Mouse (Mus musculus) CH12.LX (cell line): ENCODE data around the gene Nr2e1. TPM values are rescaled to one million over a fixed set of nuclear protein-coding genes. Genes with fewer than 3 reads are reported as not detected.

Source experiments
- DNase-seq: peaks from one replicate; pipeline ENCODE4 v3.0.0-alpha.2; 2013; ENCODE audit errors: extremely low read depth
- H3K27ac ChIP-seq: 2 replicates; pipeline ENCODE4 v1.5.1; 2012; ENCODE audit warnings: low read depth, mild to moderate bottlenecking, control low read depth, moderate library complexity; ENCODE audit not compliant: insufficient read depth
- H3K27me3 ChIP-seq: replicated peaks from 2 replicates; pipeline ENCODE3; 2012; ENCODE audit warnings: inconsistent platforms
- H3K36me3 ChIP-seq, 2 experiments: replicated peaks in 1 of 2; 2 replicates each; pipeline versions ENCODE3 to v1.6.1; 2012; ENCODE audit warnings: inconsistent platforms in 1 of 2, low read length in 1 of 2, mild to moderate bottlenecking in 1 of 2, mixed read lengths in 1 of 2, moderate library complexity in 1 of 2; ENCODE audit not compliant: control insufficient read depth in 1 of 2, insufficient read depth in 1 of 2
- H3K4me1 ChIP-seq, 2 experiments: 2 replicates each; pipeline ENCODE4 v1.6.1; 2012; ENCODE audit warnings: inconsistent platforms in 1 of 2, moderate library complexity in 1 of 2; ENCODE audit not compliant: insufficient read depth in 2 of 2, control insufficient read depth in 1 of 2
- H3K4me2 ChIP-seq: 2 replicates; pipeline ENCODE4 v1.6.1; 2012; ENCODE audit warnings: low read depth, mild to moderate bottlenecking, control low read depth; ENCODE audit not compliant: poor library complexity, insufficient read depth, severe bottlenecking
- H3K4me3 ChIP-seq, 3 experiments: fragments of 150-350 bp in 1 of 3; sonication (generic) in 1 of 3; replicated peaks in 1 of 3; 2 replicates each; pipeline versions ENCODE3 to v1.5.1; 2011 to 2012; ENCODE audit warnings: low read depth in 2 of 3, low read length in 2 of 3, mild to moderate bottlenecking in 2 of 3, moderate library complexity in 2 of 3, control low read depth in 1 of 3, improper control_type of control experiment in 1 of 3, inconsistent platforms in 1 of 3, mixed read lengths in 1 of 3; ENCODE audit not compliant: poor library complexity in 1 of 3
- H3K79me2 ChIP-seq: replicated peaks from 2 replicates; pipeline ENCODE4 v1.6.1; 2012; ENCODE audit warnings: mild to moderate bottlenecking, moderate library complexity; ENCODE audit not compliant: control insufficient read depth, poor library complexity, insufficient read depth, severe bottlenecking; ENCODE audit errors: extremely low read depth
- H3K9ac ChIP-seq: 2 replicates; pipeline ENCODE4 v1.6.1; 2012; ENCODE audit warnings: low read depth, mild to moderate bottlenecking, control low read depth, moderate library complexity; ENCODE audit not compliant: insufficient read depth
- H3K9me3 ChIP-seq: replicated peaks from 2 replicates; pipeline ENCODE3; 2012; ENCODE audit warnings: low read length, inconsistent platforms, mixed read lengths
- CHD1 ChIP-seq: IDR thresholded peaks from 2 replicates; pipeline ENCODE4 v1.6.1; 2012; ENCODE audit warnings: low read depth, low read length, improper control_type of control experiment, inconsistent platforms
- CTCF ChIP-seq, 2 experiments: IDR thresholded peaks in 1 of 2; conservative IDR thresholded peaks in 1 of 2; 2 replicates each; pipeline ENCODE4 v1.5.1; 2011 to 2012; ENCODE audit warnings: low read depth in 2 of 2, low read length in 2 of 2, improper control_type of control experiment in 1 of 2, inconsistent platforms in 1 of 2, mild to moderate bottlenecking in 1 of 2, moderate library complexity in 1 of 2
- E2F4 ChIP-seq: IDR thresholded peaks from 2 replicates; pipeline ENCODE4 v1.6.1; 2011; ENCODE audit warnings: low read depth, low read length, improper control_type of control experiment; ENCODE audit not compliant: insufficient replicate concordance
- ELF1 ChIP-seq: IDR thresholded peaks from 2 replicates; pipeline ENCODE4 v1.6.1; 2014; ENCODE audit warnings: low read depth, mild to moderate bottlenecking, inconsistent platforms, low read length, improper control_type of control experiment
- GABPA ChIP-seq: IDR thresholded peaks from 2 replicates; pipeline ENCODE4 v1.6.1; 2012; ENCODE audit warnings: low read depth, low read length, improper control_type of control experiment, inconsistent platforms; ENCODE audit not compliant: insufficient replicate concordance
- IRF4 ChIP-seq: IDR thresholded peaks from 2 replicates; pipeline ENCODE4 v1.6.1; 2014; ENCODE audit warnings: low read depth, mild to moderate bottlenecking, inconsistent platforms, low read length, improper control_type of control experiment
- KAT2A ChIP-seq: IDR thresholded peaks from 2 replicates; pipeline ENCODE4 v1.6.1; 2012; ENCODE audit warnings: low read length, improper control_type of control experiment, inconsistent platforms; ENCODE audit not compliant: insufficient replicate concordance
- MAFK ChIP-seq: IDR thresholded peaks from 2 replicates; pipeline ENCODE4 v1.6.1; 2011; ENCODE audit warnings: low read length, improper control_type of control experiment; ENCODE audit not compliant: insufficient replicate concordance
- MAZ ChIP-seq: IDR thresholded peaks from 2 replicates; pipeline ENCODE4 v1.6.1; 2012; ENCODE audit warnings: low read depth, mild to moderate bottlenecking, inconsistent platforms, low read length, improper control_type of control experiment, moderate library complexity
- MXI1 ChIP-seq: IDR thresholded peaks from 2 replicates; pipeline ENCODE4 v1.6.1; 2011; ENCODE audit warnings: mild to moderate bottlenecking, low read depth, low read length, improper control_type of control experiment
- MYC ChIP-seq: IDR thresholded peaks from 2 replicates; pipeline ENCODE4 v1.6.1; 2011; ENCODE audit warnings: low read depth, mild to moderate bottlenecking, improper control_type of control experiment, low read length
- PAX5 ChIP-seq: IDR thresholded peaks from 2 replicates; pipeline ENCODE4 v1.6.1; 2012; ENCODE audit warnings: low read length, inconsistent platforms, mixed read lengths
- POLR2AphosphoS2 ChIP-seq: IDR thresholded peaks from 2 replicates; pipeline ENCODE4 v1.6.1; 2011; ENCODE audit warnings: low read depth, low read length, improper control_type of control experiment
- RAD21 ChIP-seq: IDR thresholded peaks from 2 replicates; pipeline ENCODE4 v1.6.1; 2011; ENCODE audit warnings: low read depth, mild to moderate bottlenecking, low read length, improper control_type of control experiment, moderate library complexity
- RCOR1 ChIP-seq: conservative IDR thresholded peaks from 2 replicates; pipeline ENCODE4 v1.6.1; 2012; ENCODE audit warnings: low read depth, mild to moderate bottlenecking, inconsistent platforms, low read length, improper control_type of control experiment
- SIN3A ChIP-seq: IDR thresholded peaks from 2 replicates; pipeline ENCODE4 v1.6.1; 2012; ENCODE audit warnings: low read length, improper control_type of control experiment, inconsistent platforms
- TBP ChIP-seq: conservative IDR thresholded peaks from 2 replicates; pipeline ENCODE4 v1.6.1; 2011; ENCODE audit warnings: low read depth, low read length, improper control_type of control experiment
- UBTF ChIP-seq: IDR thresholded peaks from 2 replicates; pipeline ENCODE4 v1.6.1; 2012; ENCODE audit warnings: low read depth, mild to moderate bottlenecking, inconsistent platforms, low read length, improper control_type of control experiment, moderate library complexity
- USF1 ChIP-seq: IDR thresholded peaks from 2 replicates; pipeline ENCODE4 v1.6.1; 2014; ENCODE audit warnings: low read depth, mild to moderate bottlenecking, inconsistent platforms, low read length, improper control_type of control experiment
- USF2 ChIP-seq: conservative IDR thresholded peaks from 2 replicates; pipeline ENCODE4 v1.6.1; 2011; ENCODE audit warnings: low read depth, low read length, improper control_type of control experiment
- ZMIZ1 ChIP-seq: IDR thresholded peaks from 2 replicates; pipeline ENCODE4 v1.6.1; 2012; ENCODE audit warnings: low read depth, mild to moderate bottlenecking, inconsistent platforms, low read length, improper control_type of control experiment
- ZNF384 ChIP-seq: IDR thresholded peaks from 2 replicates; pipeline ENCODE4 v1.6.1; 2012; ENCODE audit warnings: low read depth, low read length, improper control_type of control experiment, inconsistent platforms
- dilution Hi-C: fragments of 300-500 bp; cut with MboI; formaldehyde crosslinking; loops from 2 replicates; pipeline ENCODE4 v1.14.3; 2020; ENCODE audit warnings: low sequenced_read_pairs; ENCODE audit not compliant: extremely low pct_unique_long_range_greater_than_20kb, extremely low pct_ligation_motif_present
- in situ Hi-C: fragments of 300-500 bp; cut with MboI; formaldehyde crosslinking; loops from 3 replicates; pipeline ENCODE4 v1.14.3; 2019; ENCODE audit warnings: low sequenced_read_pairs, low pct_ligation_motif_present, low pct_unique_long_range_greater_than_20kb, mixed read lengths
- polyA plus RNA-seq: library from polyadenylated mRNA; unstranded; fragments of >175 nt; gene quantifications from 2 replicates; pipeline ENCODE4 v1.2.1, GENCODE M21; 2012; ENCODE audit warnings: low read depth; ENCODE audit not compliant: insufficient read length
- total RNA-seq, 2 experiments: library from RNA; depleted of rRNA; stranded (reverse); fragments of 300-350 nt in 1 of 2; fragments of >200 nt in 1 of 2; gene quantifications; 2 replicates each; pipeline ENCODE4 v1.2.3; 2012 to 2014

Gene Nr2e1
- total and polyA plus RNA-seq, 3 experiments: not detected

GRCm38 (mm10) chr10:42579475-42580130 lies 3.8 kb downstream of the Nr2e1 start:
- TF ChIP-seq TBP (no peak), MAFK (no peak), UBTF (no peak), SIN3A (no peak), MAZ (no peak), USF2 (no peak), MYC (no peak), GABPA (no peak), ZMIZ1 (no peak), CHD1 (no peak), POLR2AphosphoS2 (no peak), E2F4 (no peak), IRF4 (no peak), CTCF (conservative IDR thresholded peaks at IDR 0.05 in 1 of 2, IDR thresholded peaks at IDR 0.05 in 1 of 2; ENCODE audit: low read depth in 2 of 2, low read length in 2 of 2) (no peak), ZNF384 (no peak)
- TF ChIP-seq, all 38 proteins: peak for 0
- dilution Hi-C loops (no loop called here), in situ Hi-C loops (no loop called here)
- Histone ChIP-seq H3K9ac (no peak overlapping the region), H3K36me3 (no peaks in the 10 kb centered on the region), H3K4me3 (no peak overlapping the region), H3K4me1 (no peaks in the 10 kb centered on the region), H3K27ac (no peak overlapping the region), H3K27me3 (no peaks in the 10 kb centered on the region), H3K9me3 (peaks cover 22% of the 10 kb centered on the region), H3K4me2 (no peak overlapping the region), H3K79me2 (no peaks in the 10 kb centered on the region)
- DNase-seq: no peak

- no peak overlapping the region for H3K4me2 ChIP-seq
- no peaks in the 10 kb centered on the region for H3K79me2 ChIP-seq
- no peaks in the 10 kb centered on the region for H3K27me3 ChIP-seq
- H3K9ac ChIP-seq: no peak overlapping the region
- H3K4me1 ChIP-seq: no peaks in the 10 kb centered on the region
- in situ Hi-C loops: no loop called here
- no peak overlapping the region for H3K4me3 ChIP-seq
- H3K27ac ChIP-seq: no peak overlapping the region
- dilution Hi-C loops: no loop called here
- DNase-seq: no peak
- no peaks in the 10 kb centered on the region for H3K36me3 ChIP-seq
- peaks cover 17% of the 10 kb centered on the region for H3K9me3 ChIP-seq
- TF ChIP-seq MXI1 (no peak), RAD21 (no peak), RCOR1 (no peak), USF1 (no peak), KAT2A (no peak), ELF1 (no peak), MYC (no peak), PAX5 (no peak)
These were observed 4.5 kb downstream of the Nr2e1 start for GRCm38 (mm10) chr10:42578698-42579474.
